Mouse (Mus musculus) T-cell, adult 2 months (primary cell): ENCODE data around the gene Gm20814.
"Not testable (repeated sequence)": the region's sequence is repeated elsewhere in the genome, so short reads cannot be mapped to it uniquely, and the experiment has no call there.

Source experiments
- DNase-seq: peaks from one replicate; pipeline ENCODE4 v3.0.0; 2022; ENCODE audit warnings: low spot score

The Gm20814 gene

GRCm38 (mm10) chrY:75195556-75195955 lies at the start of gene Gm20814:
Gm20814 (plus strand) TSS chrY:75195856.
- not testable (repeated sequence) for DNase-seq
